In the genomic region with DNA sequence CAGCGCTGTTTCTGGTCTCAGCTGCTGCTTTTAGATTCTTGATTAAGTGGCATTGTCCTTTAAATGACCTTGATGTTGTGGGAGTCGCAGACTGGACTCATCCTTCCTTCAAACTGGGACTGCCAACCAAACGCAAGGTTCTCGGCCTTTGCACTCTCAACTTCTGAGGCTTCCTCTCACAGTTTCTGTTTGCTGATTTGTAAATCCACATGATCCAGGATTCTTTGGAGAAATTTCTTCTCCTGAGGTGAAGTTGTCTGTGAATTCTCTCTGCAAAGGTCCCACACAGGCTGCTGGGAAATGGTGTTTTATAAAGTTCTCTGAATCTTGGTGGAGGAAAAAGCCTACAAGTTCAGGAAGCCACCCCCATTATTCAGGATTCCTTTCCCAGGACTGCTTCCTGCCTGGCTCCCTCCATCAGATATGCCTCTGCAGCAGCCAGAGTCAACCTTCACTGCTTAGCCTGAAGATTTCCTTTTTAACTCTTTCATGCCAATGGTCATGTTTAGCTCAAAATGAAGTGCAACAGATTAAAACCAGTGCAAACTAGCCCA, we compare ENCODE assay signal across 13 mouse cellular contexts.
DNase-seq lines count a peak whose midpoint lies in the region; ATAC-seq and TF ChIP-seq lines count a peak whose summit lies in the region.
"Had no signal": no experiment of that assay in that cellular context is flagged by ENCODE, and none has a peak within 500 bp of the region (broad histone marks: within the 10 kb centered on the region; RNA-seq: fewer than 3 reads in every experiment).

No protein-coding gene starts in this region.

- peaks cover 12% of the 10 kb centered on the region for H3K4me1 ChIP-seq in heart, embryonic 11.5 days (ENCODE audit: control insufficient read depth, insufficient read depth, low read length)
- no peaks in the 10 kb centered on the region; the same call in 1 of the 2 replicates for H3K4me1 ChIP-seq in lung, embryonic 14.5 days (ENCODE audit: insufficient read depth)
- peaks cover 18% of the 10 kb centered on the region for H3K4me1 ChIP-seq in heart, embryonic 15.5 days (replicated peaks)
- peaks cover 24% of the 10 kb centered on the region for H3K4me1 ChIP-seq in limb, embryonic 15.5 days
- H3K4me1 ChIP-seq: midbrain, embryonic 15.5 days had no signal

- H3K36me3 ChIP-seq in heart, embryonic 11.5 days (ENCODE audit: control insufficient read depth, insufficient read depth, low read length): no peaks in the 10 kb centered on the region
- H3K36me3 ChIP-seq in lung, embryonic 14.5 days (ENCODE audit: insufficient read depth): no peaks in the 10 kb centered on the region
- no peaks in the 10 kb centered on the region for H3K36me3 ChIP-seq in heart, embryonic 15.5 days
- no peaks in the 10 kb centered on the region for H3K36me3 ChIP-seq in limb, embryonic 15.5 days
- H3K36me3 ChIP-seq: midbrain, embryonic 15.5 days had no signal

- H3K27me3 ChIP-seq in heart, embryonic 11.5 days (ENCODE audit: control insufficient read depth, insufficient read depth, low read length): no peaks in the 10 kb centered on the region
- no peaks in the 10 kb centered on the region for H3K27me3 ChIP-seq in lung, embryonic 14.5 days (ENCODE audit: insufficient read depth, low read length)
- no peaks in the 10 kb centered on the region for H3K27me3 ChIP-seq in heart, embryonic 15.5 days
- no peaks in the 10 kb centered on the region for H3K27me3 ChIP-seq in limb, embryonic 15.5 days
- H3K27me3 ChIP-seq: midbrain, embryonic 15.5 days had no signal

- peak overlapping the region; percentile 80 for H3K27ac ChIP-seq in heart, embryonic 11.5 days (ENCODE audit: low read depth, low read length)
- peak overlapping the region; percentile 73 for H3K27ac ChIP-seq in lung, embryonic 14.5 days (ENCODE audit: low read depth)
- peak overlapping the region; percentile 78 for H3K27ac ChIP-seq in heart, embryonic 15.5 days
- peak overlapping the region; percentile 61 for H3K27ac ChIP-seq in limb, embryonic 15.5 days
- H3K27ac ChIP-seq: left cerebral cortex, adult 2 months; midbrain, embryonic 15.5 days had no signal

- H3K9ac ChIP-seq in heart, embryonic 11.5 days (ENCODE audit: low read depth, low read length): peak overlapping the region; percentile 17; the same call in 1 of the 2 replicates
- no peak overlapping the region for H3K9ac ChIP-seq in lung, embryonic 14.5 days
- H3K9ac ChIP-seq in heart, embryonic 15.5 days: no peak overlapping the region; the same call in 1 of the 2 replicates
- H3K9ac ChIP-seq in limb, embryonic 15.5 days: no peak overlapping the region
- H3K9ac ChIP-seq: forebrain, postnatal 0 days; midbrain, embryonic 15.5 days had no signal

- DNase-seq in heart, postnatal 36 days: no peak
- peak; percentile 66 for DNase-seq in lung, embryonic 14.5 days
- DNase-seq in lung, postnatal 4 days: no peak
- DNase-seq in urinary bladder, postnatal 10 days (ENCODE audit: low spot score): no peak
- DNase-seq: forebrain, postnatal 0 days; right cerebral cortex, postnatal 4 days; thymus, adult 2 months had no signal

- H3K9me3 ChIP-seq in heart, embryonic 11.5 days (replicated peaks; ENCODE audit: control insufficient read depth, low read length): no peaks in the 10 kb centered on the region
- no peaks in the 10 kb centered on the region for H3K9me3 ChIP-seq in lung, embryonic 14.5 days (ENCODE audit: low read depth, low read length)
- H3K9me3 ChIP-seq in heart, embryonic 15.5 days (replicated peaks): no peaks in the 10 kb centered on the region
- no peaks in the 10 kb centered on the region for H3K9me3 ChIP-seq in limb, embryonic 15.5 days
- H3K9me3 ChIP-seq: midbrain, embryonic 15.5 days had no signal

- whole genome bisulfite sequencing in heart, embryonic 11.5 days (ENCODE audit: insufficient replicate concordance): 11% methylated on average over 4 of the region's 4 CpGs
- 16% methylated on average over 4 of the region's 4 CpGs for WGBS in lung, embryonic 14.5 days
- WGBS in heart, embryonic 15.5 days: 13% methylated on average over 4 of the region's 4 CpGs
- WGBS in limb, embryonic 15.5 days: 58% methylated on average over 4 of the region's 4 CpGs

- no peak overlapping the region for H3K4me3 ChIP-seq in heart, embryonic 11.5 days (ENCODE audit: low read depth, low read length)
- H3K4me3 ChIP-seq in lung, embryonic 14.5 days (ENCODE audit: low read depth, low read length): no peak overlapping the region
- H3K4me3 ChIP-seq in heart, embryonic 15.5 days: no peak overlapping the region
- H3K4me3 ChIP-seq in limb, embryonic 15.5 days: no peak overlapping the region
- H3K4me3 ChIP-seq: left cerebral cortex, adult 2 months; midbrain, embryonic 15.5 days had no signal

- H3K4me2 ChIP-seq in heart, embryonic 11.5 days: 0 out of 2 replicates have a peak overlapping the region, but pooled peaks have one; percentile 31
- peak overlapping the region; percentile 38 for H3K4me2 ChIP-seq in lung, embryonic 14.5 days
- H3K4me2 ChIP-seq in heart, embryonic 15.5 days: peak overlapping the region; percentile 18; the same call in 1 of the 2 replicates
- no peak overlapping the region for H3K4me2 ChIP-seq in limb, embryonic 15.5 days
- H3K4me2 ChIP-seq: midbrain, embryonic 15.5 days had no signal

- no peak for TF ChIP-seq CTCF in lung, embryonic 14.5 days (IDR thresholded peaks at IDR 0.05; ENCODE audit: low read depth)

- ATAC-seq in heart, embryonic 11.5 days (replicated peaks; ENCODE audit: insufficient number of reproducible peaks, low FRiP score, low TSS enrichment): 0 out of 2 replicates have a peak, but pooled peaks have one; percentile 52
- peak; percentile 70; the same call in 1 of the 2 replicates for ATAC-seq in lung, embryonic 14.5 days (ENCODE audit: insufficient read depth)
- peak; percentile 72; the same call in 1 of the 2 replicates for ATAC-seq in heart, embryonic 15.5 days (replicated peaks; ENCODE audit: insufficient number of reproducible peaks, insufficient read depth, low FRiP score, low read depth)
- ATAC-seq in limb, embryonic 15.5 days (ENCODE audit: insufficient number of reproducible peaks, low FRiP score, low TSS enrichment, low read depth): no peak
- ATAC-seq: CD4-positive, CD25-positive, alpha-beta regulatory T cell, adult 4 months; forebrain, postnatal 0 days; midbrain, embryonic 15.5 days had no signal

- intact Hi-C loops in heart, postnatal 36 days (cut with DNase I): no loop called here
